Mouse (Mus musculus) embryonic fibroblast, embryonic 13.5 days (primary cell): Measurements from ENCODE around the gene Ptov1.

ENCODE experiments used
- CTCF ChIP-seq: IDR thresholded peaks from 2 replicates; pipeline ENCODE4 v1.5.1; 2011; ENCODE audit warnings: mild to moderate bottlenecking, control low read depth, low read length, moderate library complexity, borderline replicate concordance; ENCODE audit not compliant: insufficient read depth
- POLR2A ChIP-seq: IDR thresholded peaks from 2 replicates; pipeline ENCODE4 v1.6.1; 2011; ENCODE audit warnings: low read depth, mild to moderate bottlenecking, control low read depth, low read length, moderate library complexity

DNA sequence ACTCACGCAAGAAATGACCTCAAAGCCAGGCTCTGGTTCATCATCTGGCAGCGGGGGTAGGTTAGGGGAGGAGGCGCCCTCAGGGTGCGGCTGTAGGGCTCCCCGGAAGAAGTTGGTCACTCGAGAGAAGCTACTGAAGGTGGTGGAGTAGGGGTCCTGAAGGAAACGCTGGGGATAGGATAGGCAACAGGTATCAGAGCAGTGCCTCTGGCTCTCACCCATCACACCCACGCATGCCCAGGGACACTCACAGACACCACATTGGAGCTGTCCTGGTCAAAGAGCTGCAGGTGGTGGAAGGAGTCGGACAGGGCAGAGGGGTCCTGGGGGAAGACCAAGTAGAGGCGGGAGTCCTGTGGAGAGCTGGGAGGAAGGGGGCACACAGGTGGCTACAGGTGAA is 24.6 kb downstream of the Ptov1 start:
- TF ChIP-seq CTCF: no peak
- TF ChIP-seq POLR2A: no peak
